Mouse (Mus musculus) lung, embryonic 14.5 days (tissue): ENCODE data around the gene Mapk8ip1. TPM values are rescaled to one million over a fixed set of nuclear protein-coding genes. Genes with fewer than 3 reads are reported as not detected.

Source experiments
- ATAC-seq: fragments of 200-750 bp; cut with Nextera tagmentation; 2 replicates; pipeline ENCODE4 v1.8.0; 2017; ENCODE audit warnings: mild to moderate bottlenecking, moderate TSS enrichment, moderate library complexity; ENCODE audit not compliant: insufficient read depth
- DNase-seq: peaks from one replicate; pipeline ENCODE4 v3.0.0-alpha.2; 2015
- H3K27ac ChIP-seq: fragments of 300-500 bp; sonication (generic); 2 replicates; pipeline ENCODE4 v1.5.1; 2014; ENCODE audit warnings: low read depth, mild to moderate bottlenecking, moderate library complexity
- H3K27me3 ChIP-seq: fragments of 300-500 bp; sonication (generic); 2 replicates; pipeline ENCODE4 v1.6.1; 2014; ENCODE audit warnings: low read length, control low read depth; ENCODE audit not compliant: insufficient read depth
- H3K36me3 ChIP-seq: fragments of 300-500 bp; sonication (generic); 2 replicates; pipeline ENCODE4 v1.6.1; 2014; ENCODE audit warnings: control low read depth; ENCODE audit not compliant: insufficient read depth
- H3K4me1 ChIP-seq: fragments of 300-500 bp; sonication (generic); 2 replicates; pipeline ENCODE4 v1.6.1; 2014; ENCODE audit warnings: antibody characterized with exemption, control low read depth; ENCODE audit not compliant: insufficient read depth
- H3K4me2 ChIP-seq: fragments of 300-500 bp; sonication (generic); 2 replicates; pipeline ENCODE4 v1.6.1; 2014; ENCODE audit warnings: mild to moderate bottlenecking
- H3K4me3 ChIP-seq: fragments of 300-500 bp; sonication (generic); 2 replicates; pipeline ENCODE4 v1.5.1; 2014; ENCODE audit warnings: low read depth, low read length
- H3K9ac ChIP-seq: fragments of 300-500 bp; sonication (generic); 2 replicates; pipeline ENCODE4 v1.6.1; 2014
- H3K9me3 ChIP-seq: fragments of 300-500 bp; sonication (generic); 2 replicates; pipeline ENCODE4 v1.6.1; 2016; ENCODE audit warnings: low read depth, low read length, control low read depth
- CTCF ChIP-seq: IDR thresholded peaks from 2 replicates; pipeline ENCODE4 v1.5.1; 2016; ENCODE audit warnings: antibody characterized with exemption, low read depth
- WGBS: fragments of 180-500 bp; shearing (Covaris S2); extraction: QIAGEN DNeasy Blood & Tissue Kit; methylation state at CpG from one replicate; pipeline ENCODE4 v1.1.7; 2014; 5-methylcytosine and 5-hydroxymethylcytosine counted together
- polyA plus RNA-seq: library from polyadenylated mRNA; unstranded; fragments of >200 nt; fragmentation: Nextera tagmentation; extraction: Ambion mirVana; gene quantifications from 2 replicates; pipeline ENCODE4 v1.2.1, GENCODE M21; 2014

The Mapk8ip1 gene
- polyA plus RNA-seq, 1 experiment from 2014 or later, result 6.2 TPM

GRCm38 (mm10) chr2:92425366-92425765 lies 24.3 kb upstream of the Mapk8ip1 start:
- peaks cover 28% of the 10 kb centered on the region for H3K4me1 ChIP-seq
- peak overlapping the region; percentile 60 for H3K27ac ChIP-seq
- H3K4me2 ChIP-seq, result no peak overlapping the region
- WGBS, result 76% methylated on average over 4 of the region's 4 CpGs
- peaks cover 58% of the 10 kb centered on the region for H3K36me3 ChIP-seq
- TF ChIP-seq CTCF, result no peak
- DNase-seq (no peak), ATAC-seq (0 out of 2 replicates have a peak, but pooled peaks have one; percentile 5)
- no peaks in the 10 kb centered on the region for H3K27me3 ChIP-seq
- H3K9ac ChIP-seq, result no peak overlapping the region
- no peak overlapping the region for H3K4me3 ChIP-seq
- H3K9me3 ChIP-seq, result no peaks in the 10 kb centered on the region

GRCm38 (mm10) chr2:92424462-92425308 lies 23.6 kb upstream of the Mapk8ip1 start:
- no peak for TF ChIP-seq CTCF
- WGBS, result 66% methylated on average over 9 of the region's 9 CpGs
- Histone ChIP-seq H3K4me1 (peaks cover 28% of the 10 kb centered on the region), H3K4me2 (peak overlapping the region; percentile 8; the same call in 1 of the 2 replicates), H3K36me3 (peaks cover 64% of the 10 kb centered on the region), H3K4me3 (no peak overlapping the region), H3K27me3 (no peaks in the 10 kb centered on the region), H3K9ac (no peak overlapping the region), H3K9me3 (no peaks in the 10 kb centered on the region), H3K27ac (peak overlapping the region; percentile 94)
- ATAC-seq, result peak; percentile 68
- DNase-seq, result peak; percentile 68

- H3K4me1 ChIP-seq, result peaks cover 23% of the 10 kb centered on the region
- no peak overlapping the region for H3K9ac ChIP-seq
- no peaks in the 10 kb centered on the region for H3K27me3 ChIP-seq
- H3K4me2 ChIP-seq, result peak overlapping the region; percentile 8; the same call in 1 of the 2 replicates
- H3K36me3 ChIP-seq, result peaks cover 69% of the 10 kb centered on the region
- ATAC-seq, result peak; percentile 36
- TF ChIP-seq CTCF, result no peak
- peak; percentile 67 for DNase-seq
- no peak overlapping the region for H3K4me3 ChIP-seq
- H3K9me3 ChIP-seq, result no peaks in the 10 kb centered on the region
- H3K27ac ChIP-seq, result peak overlapping the region; percentile 94
- 74% methylated on average over 9 of the region's 9 CpGs for whole genome bisulfite sequencing
These were observed 22.8 kb upstream of the Mapk8ip1 start for GRCm38 (mm10) chr2:92423702-92424461.

GRCm38 (mm10) chr2:92423156-92423555 lies 22.1 kb upstream of the Mapk8ip1 start:
- Histone ChIP-seq H3K4me3 (no peak overlapping the region), H3K27me3 (no peaks in the 10 kb centered on the region), H3K36me3 (peaks cover 76% of the 10 kb centered on the region), H3K9ac (no peak overlapping the region), H3K4me2 (no peak overlapping the region), H3K4me1 (peaks cover 19% of the 10 kb centered on the region), H3K27ac (peak overlapping the region; percentile 94; the same call in 1 of the 2 replicates), H3K9me3 (no peaks in the 10 kb centered on the region)
- no peak for DNase-seq
- TF ChIP-seq CTCF, result no peak
- no peak for ATAC-seq
- 91% methylated on average over 9 of the region's 9 CpGs for WGBS

- no peak overlapping the region for H3K9ac ChIP-seq
- H3K4me1 ChIP-seq, result peaks cover 19% of the 10 kb centered on the region
- peaks cover 82% of the 10 kb centered on the region for H3K36me3 ChIP-seq
- no peak overlapping the region for H3K4me3 ChIP-seq
- WGBS, result 71% methylated on average over 10 of the region's 10 CpGs
- no peaks in the 10 kb centered on the region for H3K9me3 ChIP-seq
- H3K27me3 ChIP-seq, result no peaks in the 10 kb centered on the region
- TF ChIP-seq CTCF, result peak; percentile 41; the same call in 1 of the 2 replicates
- ATAC-seq (no peak), DNase-seq (peak; percentile 34)
- H3K4me2 ChIP-seq, result no peak overlapping the region
- no peak overlapping the region for H3K27ac ChIP-seq
These were observed 21.5 kb upstream of the Mapk8ip1 start for GRCm38 (mm10) chr2:92422388-92423135.

- H3K4me1 ChIP-seq, result peaks cover 14% of the 10 kb centered on the region; the same call in 1 of the 2 replicates
- DNase-seq (no peak), ATAC-seq (no peak)
- no peak overlapping the region for H3K9ac ChIP-seq
- no peaks in the 10 kb centered on the region for H3K9me3 ChIP-seq
- no peak overlapping the region for H3K27ac ChIP-seq
- no peak for TF ChIP-seq CTCF
- H3K36me3 ChIP-seq, result peaks cover 88% of the 10 kb centered on the region
- H3K4me3 ChIP-seq, result no peak overlapping the region
- WGBS, result 91% methylated on average over 7 of the region's 7 CpGs
- no peak overlapping the region for H3K4me2 ChIP-seq
- H3K27me3 ChIP-seq, result no peaks in the 10 kb centered on the region
These were observed 20.8 kb upstream of the Mapk8ip1 start for GRCm38 (mm10) chr2:92421723-92422387.
